Mouse (Mus musculus) forebrain, embryonic 14.5 days (tissue): ENCODE data around the gene Tinagl1. TPM values are rescaled to one million over a fixed set of nuclear protein-coding genes. Genes with fewer than 3 reads are reported as not detected.
A peak's percentile ranks its signal among the peaks of the same experiment; 100 is the strongest.

Experiments
- ATAC-seq: fragments of 200-750 bp; cut with Nextera tagmentation; 2 replicates; pipeline ENCODE4 v1.8.0; 2017; ENCODE audit warnings: mild to moderate bottlenecking, moderate library complexity
- DNase-seq: peaks from one replicate; pipeline ENCODE4 v3.0.0-alpha.2; 2015; ENCODE audit warnings: low spot score
- H3K27ac ChIP-seq: fragments of 300-500 bp; sonication (generic); 2 replicates; pipeline ENCODE4 v1.5.1; 2014; ENCODE audit warnings: low read depth, mild to moderate bottlenecking, control low read depth, low read length, moderate library complexity
- H3K27me3 ChIP-seq: fragments of 300-500 bp; sonication (generic); replicated peaks from 2 replicates; pipeline ENCODE4 v1.6.1; 2014; ENCODE audit warnings: low read length, control low read depth, mixed read lengths; ENCODE audit not compliant: control insufficient read depth, insufficient read depth
- H3K36me3 ChIP-seq: fragments of 300-500 bp; sonication (generic); 2 replicates; pipeline ENCODE4 v1.6.1; 2014; ENCODE audit warnings: low read length, control low read depth; ENCODE audit not compliant: control insufficient read depth, insufficient read depth
- H3K4me1 ChIP-seq: fragments of 300-500 bp; sonication (generic); 2 replicates; pipeline ENCODE4 v1.6.1; 2014; ENCODE audit warnings: antibody characterized with exemption, low read length, control low read depth; ENCODE audit not compliant: control insufficient read depth, insufficient read depth
- H3K4me2 ChIP-seq: fragments of 300-500 bp; sonication (generic); 2 replicates; pipeline ENCODE4 v1.6.1; 2014; ENCODE audit warnings: mild to moderate bottlenecking, control low read depth, low read length
- H3K4me3 ChIP-seq: fragments of 300-500 bp; sonication (generic); 2 replicates; pipeline ENCODE4 v1.5.1; 2014; ENCODE audit warnings: low read depth, low read length, control low read depth
- H3K9ac ChIP-seq: fragments of 300-500 bp; sonication (generic); 2 replicates; pipeline ENCODE4 v1.6.1; 2014; ENCODE audit warnings: mild to moderate bottlenecking, low read length, control low read depth, moderate library complexity
- H3K9me3 ChIP-seq: fragments of 300-500 bp; sonication (generic); replicated peaks from 2 replicates; pipeline ENCODE4 v1.6.1; 2016; ENCODE audit warnings: low read length, control low read depth, mixed read lengths; ENCODE audit not compliant: control insufficient read depth
- WGBS: fragments of 180-500 bp; shearing (Covaris S2); extraction: QIAGEN DNeasy Blood & Tissue Kit; methylation state at CpG from one replicate; pipeline ENCODE4 v1.1.7; 2014; 5-methylcytosine and 5-hydroxymethylcytosine counted together
- polyA plus RNA-seq: library from polyadenylated mRNA; unstranded; fragments of >200 nt; fragmentation: Nextera tagmentation; extraction: Ambion mirVana; gene quantifications from 2 replicates; pipeline ENCODE4 v1.2.1, GENCODE M21; 2014

Gene Tinagl1
- polyA plus RNA-seq, 1 experiment from 2014 or later, result 2.7 TPM

DNA sequence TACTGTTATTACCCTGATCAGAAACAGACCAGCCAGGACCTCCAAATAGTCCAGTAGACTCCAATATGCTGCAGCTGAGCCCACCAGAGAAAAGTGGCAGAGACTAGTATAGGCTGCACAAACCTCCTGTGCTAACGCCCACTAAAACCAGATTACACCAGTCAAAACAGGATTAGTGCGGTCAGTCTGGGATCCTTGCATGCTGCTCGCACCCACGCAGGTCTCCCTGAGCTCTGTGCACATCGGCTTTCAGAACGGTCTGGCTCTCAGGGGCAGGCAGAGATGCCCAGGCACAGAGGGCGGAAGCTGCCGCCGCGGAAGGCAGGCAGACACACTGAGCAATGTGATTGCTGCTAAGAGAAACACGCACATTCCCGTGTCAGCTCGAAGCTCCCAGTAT lies 8.1 kb upstream of the Tinagl1 start:
- DNase-seq, result no peak
- Histone ChIP-seq H3K4me1 (no peaks in the 10 kb centered on the region), H3K4me2 (no peak overlapping the region), H3K9me3 (no peaks in the 10 kb centered on the region), H3K36me3 (no peaks in the 10 kb centered on the region), H3K27ac (no peak overlapping the region), H3K27me3 (no peaks in the 10 kb centered on the region), H3K9ac (no peak overlapping the region), H3K4me3 (no peak overlapping the region)
- ATAC-seq, result no peak
- WGBS, result 80% methylated on average over 13 of the region's 13 CpGs

DNA sequence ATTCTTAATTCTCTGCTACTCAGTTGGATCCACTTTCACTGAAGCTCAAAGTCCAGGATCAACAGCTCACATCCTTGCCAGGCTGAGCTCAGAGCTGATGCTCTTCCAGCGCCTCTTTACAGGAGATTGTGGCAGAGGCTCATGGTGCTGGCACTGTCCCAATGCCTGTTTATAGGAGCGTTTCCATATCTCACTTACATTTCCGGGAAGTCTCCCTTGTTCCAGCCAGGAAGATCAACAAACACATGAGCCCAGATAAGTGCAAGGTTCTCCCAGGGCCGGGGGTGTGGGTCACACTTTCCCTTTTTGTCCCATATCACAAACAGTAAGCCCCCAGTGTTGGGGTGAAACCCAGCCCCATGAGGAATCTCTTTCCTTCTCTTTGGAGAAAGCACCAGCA lies 7.0 kb upstream of the Tinagl1 start:
- H3K27ac ChIP-seq, result no peak overlapping the region
- H3K4me3 ChIP-seq, result no peak overlapping the region
- DNase-seq (no peak), ATAC-seq (no peak)
- H3K9ac ChIP-seq, result no peak overlapping the region
- H3K4me1 ChIP-seq, result no peaks in the 10 kb centered on the region
- WGBS, result 65% methylated on average over 4 of the region's 4 CpGs
- H3K27me3 ChIP-seq, result no peaks in the 10 kb centered on the region
- H3K36me3 ChIP-seq, result no peaks in the 10 kb centered on the region
- no peak overlapping the region for H3K4me2 ChIP-seq
- H3K9me3 ChIP-seq, result no peaks in the 10 kb centered on the region

DNA sequence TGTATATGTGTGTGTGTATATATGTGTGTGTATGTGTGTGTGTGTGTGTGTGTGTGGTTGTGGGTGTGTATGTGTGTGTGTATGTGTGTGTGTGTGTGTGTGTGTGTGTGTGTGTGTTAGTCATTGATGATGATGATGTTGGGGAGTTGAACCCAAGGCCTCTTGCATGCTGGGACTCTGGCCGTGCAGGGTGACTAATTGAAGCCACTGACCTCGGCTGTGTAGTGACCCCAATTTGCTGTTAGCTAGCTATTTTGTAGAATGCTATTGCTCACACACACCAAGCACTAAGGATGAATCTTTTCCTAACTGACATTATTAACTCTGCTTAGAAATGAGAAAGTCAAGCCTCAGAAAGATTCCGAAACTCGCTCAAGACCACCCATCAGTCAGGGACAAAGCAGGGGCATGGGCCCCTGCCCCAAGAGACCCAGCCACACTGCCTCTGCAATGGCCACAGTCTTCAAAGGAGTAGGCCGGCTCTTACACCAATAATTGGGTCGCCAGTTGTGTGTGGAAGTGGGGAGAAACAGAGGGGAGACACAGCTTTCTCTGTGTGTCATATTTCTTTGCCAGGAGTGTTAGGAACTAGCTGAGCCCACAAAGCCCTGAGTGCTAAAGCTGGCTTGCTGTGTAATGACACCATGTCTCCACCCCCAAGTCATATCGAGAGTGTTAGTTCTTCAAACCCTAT lies 6.1 kb upstream of the Tinagl1 start:
- whole genome bisulfite sequencing, result 70% methylated on average over 7 of the region's 7 CpGs
- Histone ChIP-seq H3K9me3 (no peaks in the 10 kb centered on the region), H3K4me3 (no peak overlapping the region), H3K4me2 (no peak overlapping the region), H3K36me3 (no peaks in the 10 kb centered on the region), H3K27ac (no peak overlapping the region), H3K9ac (no peak overlapping the region), H3K27me3 (no peaks in the 10 kb centered on the region), H3K4me1 (no peaks in the 10 kb centered on the region)
- ATAC-seq (no peak), DNase-seq (no peak)

DNA sequence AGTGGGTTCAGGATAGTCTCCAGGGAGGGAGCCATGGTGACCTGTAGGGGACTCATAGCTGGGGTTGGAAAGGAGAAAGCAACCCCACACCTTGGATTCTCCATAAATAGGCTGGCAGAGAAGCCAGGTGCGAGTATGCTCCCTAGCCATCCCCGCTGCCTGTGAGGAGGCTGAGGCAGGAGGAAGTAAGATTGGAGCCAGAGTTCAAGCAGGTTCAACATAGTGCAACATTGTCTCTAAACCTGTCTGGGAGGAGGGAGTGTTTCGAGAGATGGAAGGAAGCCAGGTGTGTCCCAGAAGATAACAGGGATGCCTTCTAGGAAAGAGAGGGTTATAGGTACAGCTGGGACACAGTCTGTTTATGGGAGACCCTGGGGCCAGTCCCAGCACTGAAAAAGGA lies 5.0 kb upstream of the Tinagl1 start:
- H3K36me3 ChIP-seq, result no peaks in the 10 kb centered on the region
- H3K27ac ChIP-seq, result no peak overlapping the region
- no peaks in the 10 kb centered on the region; the same call in 1 of the 2 replicates for H3K27me3 ChIP-seq
- H3K9me3 ChIP-seq, result no peaks in the 10 kb centered on the region
- 84% methylated on average over 3 of the region's 3 CpGs for WGBS
- H3K9ac ChIP-seq, result no peak overlapping the region
- ATAC-seq (no peak), DNase-seq (no peak)
- H3K4me2 ChIP-seq, result no peak overlapping the region
- H3K4me3 ChIP-seq, result no peak overlapping the region
- peaks cover 5% of the 10 kb centered on the region for H3K4me1 ChIP-seq

DNA sequence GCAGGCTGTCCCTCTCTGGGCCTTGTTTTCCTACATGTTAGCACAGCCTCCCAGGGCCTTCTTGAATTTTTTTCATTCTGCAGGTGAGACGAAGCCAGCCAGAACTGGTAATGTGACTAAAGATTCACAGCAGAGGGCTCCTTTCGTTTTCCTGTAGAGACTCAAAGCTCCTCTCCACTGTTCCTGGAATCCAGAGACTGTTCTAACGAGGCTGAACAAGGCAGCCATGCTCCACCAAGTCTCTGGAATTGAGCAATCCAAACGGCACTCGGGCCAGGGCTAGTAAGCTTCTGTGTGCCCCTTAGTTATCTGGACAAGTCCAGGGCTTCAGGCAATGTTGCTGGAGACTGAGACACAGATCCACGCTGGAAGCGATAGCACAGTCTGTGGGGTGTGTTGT lies 2.6 kb upstream of the Tinagl1 start:
- Histone ChIP-seq H3K4me3 (no peak overlapping the region), H3K4me2 (no peak overlapping the region), H3K36me3 (no peaks in the 10 kb centered on the region), H3K27me3 (peaks cover 3% of the 10 kb centered on the region; the same call in 1 of the 2 replicates), H3K27ac (no peak overlapping the region), H3K9ac (no peak overlapping the region), H3K9me3 (no peaks in the 10 kb centered on the region), H3K4me1 (peaks cover 9% of the 10 kb centered on the region)
- ATAC-seq, result no peak
- WGBS, result 61% methylated on average over 7 of the region's 7 CpGs
- no peak for DNase-seq

DNA sequence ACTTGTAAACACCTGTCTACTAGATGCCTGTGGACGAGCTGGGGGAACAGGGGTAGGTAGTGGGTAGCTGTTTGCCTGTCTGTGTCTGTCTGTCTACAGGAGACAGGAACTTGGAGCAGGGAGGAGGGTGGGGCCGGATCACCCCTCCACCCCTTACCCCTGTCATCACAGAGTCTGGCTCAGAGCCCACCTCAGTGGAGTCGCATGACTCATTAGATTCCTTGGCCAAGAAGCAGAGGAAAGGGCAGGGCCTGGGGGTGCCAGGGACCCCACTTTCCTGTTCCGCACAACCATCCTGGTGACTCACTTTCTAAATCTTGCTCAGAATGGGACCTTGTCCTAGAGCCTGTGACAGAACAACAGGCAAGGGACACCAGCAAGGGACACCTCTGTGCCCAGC lies 2.2 kb upstream of the Tinagl1 start:
- Histone ChIP-seq H3K9me3 (no peaks in the 10 kb centered on the region), H3K4me2 (no peak overlapping the region), H3K27me3 (peaks cover 3% of the 10 kb centered on the region; the same call in 1 of the 2 replicates), H3K36me3 (no peaks in the 10 kb centered on the region), H3K4me1 (peaks cover 9% of the 10 kb centered on the region), H3K4me3 (no peak overlapping the region), H3K27ac (no peak overlapping the region), H3K9ac (no peak overlapping the region)
- no peak for DNase-seq
- no peak for ATAC-seq
- WGBS, result 71% methylated on average over 4 of the region's 4 CpGs

DNA sequence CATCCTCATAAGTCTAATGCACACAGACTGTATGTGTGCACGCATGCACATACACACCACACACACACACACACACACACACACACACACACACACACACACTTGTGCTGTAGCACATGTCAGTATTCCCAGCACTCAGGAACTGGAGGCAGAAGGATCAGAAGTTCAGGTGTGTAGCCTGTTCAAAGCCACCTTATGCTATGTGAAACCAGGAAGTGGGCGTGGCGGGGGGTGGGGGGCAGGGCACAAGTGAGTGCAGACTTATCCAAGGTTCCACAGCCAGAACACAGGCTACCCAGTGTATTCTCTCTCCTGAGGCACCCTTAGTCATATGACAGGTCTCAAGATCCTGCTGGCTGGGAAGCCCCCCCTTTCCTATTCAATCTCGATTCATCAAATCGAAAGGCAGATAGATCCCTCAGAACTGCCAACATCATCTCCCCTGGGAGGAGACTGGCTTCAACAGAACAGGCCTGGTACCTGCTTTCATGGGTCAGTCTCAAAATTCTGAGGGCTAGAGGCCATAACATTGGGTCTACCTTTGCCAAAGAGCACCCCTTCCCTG lies 1.3 kb upstream of the Tinagl1 start:
- no peak overlapping the region for H3K4me3 ChIP-seq
- peaks cover 3% of the 10 kb centered on the region; the same call in 1 of the 2 replicates for H3K27me3 ChIP-seq
- H3K4me1 ChIP-seq, result peaks cover 9% of the 10 kb centered on the region
- H3K36me3 ChIP-seq, result no peaks in the 10 kb centered on the region
- H3K9ac ChIP-seq, result no peak overlapping the region
- H3K9me3 ChIP-seq, result no peaks in the 10 kb centered on the region
- no peak for ATAC-seq
- WGBS, result 78% methylated on average over 5 of the region's 5 CpGs
- no peak for DNase-seq
- no peak overlapping the region for H3K4me2 ChIP-seq
- H3K27ac ChIP-seq, result no peak overlapping the region

DNA sequence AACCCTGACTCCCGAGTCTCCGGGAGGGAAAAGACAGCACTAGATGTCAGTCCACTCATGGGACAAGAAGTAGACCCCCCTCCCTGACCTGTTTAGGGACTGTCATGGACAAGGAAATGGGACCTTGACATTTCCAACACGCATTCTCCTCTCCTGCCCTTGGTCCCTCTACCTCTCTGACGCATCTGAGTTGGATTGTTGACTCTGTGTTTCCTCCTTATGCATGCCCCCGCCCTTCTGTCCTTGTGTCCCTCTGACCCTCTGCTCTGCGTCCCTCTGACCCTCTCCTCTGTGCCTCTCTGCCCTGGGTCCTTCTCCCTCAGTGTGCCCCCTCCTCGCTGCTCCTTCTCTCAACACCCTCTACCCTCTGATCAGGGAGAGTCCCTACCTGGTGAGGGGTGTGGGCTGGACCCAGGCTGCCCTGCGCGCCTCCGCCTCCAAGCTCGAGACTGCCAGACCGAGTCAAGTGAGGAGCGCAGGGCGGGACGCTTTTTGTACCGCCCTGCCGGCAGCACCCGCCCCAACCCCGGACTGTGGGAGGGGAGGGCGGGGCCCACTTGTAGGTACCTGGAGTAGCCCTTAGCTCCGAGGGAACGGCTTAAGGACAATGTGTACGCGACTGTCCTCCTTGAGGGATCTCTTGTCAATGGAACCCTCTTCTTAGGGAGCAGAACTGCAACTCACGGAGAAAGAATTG lies 439 bp downstream of the Tinagl1 start:
- H3K9me3 ChIP-seq, result no peaks in the 10 kb centered on the region
- no peaks in the 10 kb centered on the region for H3K36me3 ChIP-seq
- DNase-seq (no peak), ATAC-seq (no peak)
- H3K27me3 ChIP-seq, result peaks cover 3% of the 10 kb centered on the region; the same call in 1 of the 2 replicates
- no peak overlapping the region for H3K9ac ChIP-seq
- H3K4me2 ChIP-seq, result peak overlapping the region; percentile 16; the same call in 1 of the 2 replicates
- 7% methylated on average over 25 of the region's 25 CpGs for WGBS
- no peak overlapping the region for H3K27ac ChIP-seq
- peaks cover 9% of the 10 kb centered on the region for H3K4me1 ChIP-seq
- no peak overlapping the region for H3K4me3 ChIP-seq

DNA sequence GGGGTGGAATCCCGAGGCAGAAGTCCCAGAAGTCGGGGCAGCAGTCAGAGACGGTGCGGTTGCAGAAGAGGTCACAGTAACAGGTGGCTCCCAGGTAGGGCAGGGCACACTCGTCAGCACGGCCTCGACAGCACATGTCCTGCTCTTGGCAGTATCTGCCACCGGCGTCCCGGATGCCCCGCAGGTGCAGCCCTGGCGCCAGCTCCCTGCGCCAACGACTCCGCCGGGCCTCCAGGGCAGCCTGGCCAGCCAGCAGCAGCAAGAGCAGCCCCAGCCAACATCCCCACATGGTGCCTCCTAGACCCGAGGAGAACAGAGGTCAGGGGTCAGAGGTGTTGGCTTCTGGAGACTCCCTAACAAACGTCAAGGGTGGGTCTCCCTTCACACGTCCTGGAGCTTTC lies 1.0 kb downstream of the Tinagl1 start:
- Histone ChIP-seq H3K4me1 (peaks cover 9% of the 10 kb centered on the region), H3K27ac (no peak overlapping the region), H3K36me3 (no peaks in the 10 kb centered on the region), H3K4me3 (no peak overlapping the region), H3K4me2 (no peak overlapping the region), H3K9ac (no peak overlapping the region), H3K27me3 (peaks cover 3% of the 10 kb centered on the region; the same call in 1 of the 2 replicates), H3K9me3 (no peaks in the 10 kb centered on the region)
- ATAC-seq (no peak), DNase-seq (no peak)
- 52% methylated on average over 19 of the region's 19 CpGs for WGBS
